Mouse (Mus musculus): ENCODE data around the gene Thsd4. TPM values are rescaled to one million over a fixed set of nuclear protein-coding genes. Genes with fewer than 3 reads are reported as not detected.
"Not testable (repeated sequence)": the region's sequence is repeated elsewhere in the genome, so short reads cannot be mapped to it uniquely, and the experiment has no call there.

Thsd4 gene
- polyA plus RNA-seq, 1 experiment from 2014 or later = 24.5 TPM

DNA sequence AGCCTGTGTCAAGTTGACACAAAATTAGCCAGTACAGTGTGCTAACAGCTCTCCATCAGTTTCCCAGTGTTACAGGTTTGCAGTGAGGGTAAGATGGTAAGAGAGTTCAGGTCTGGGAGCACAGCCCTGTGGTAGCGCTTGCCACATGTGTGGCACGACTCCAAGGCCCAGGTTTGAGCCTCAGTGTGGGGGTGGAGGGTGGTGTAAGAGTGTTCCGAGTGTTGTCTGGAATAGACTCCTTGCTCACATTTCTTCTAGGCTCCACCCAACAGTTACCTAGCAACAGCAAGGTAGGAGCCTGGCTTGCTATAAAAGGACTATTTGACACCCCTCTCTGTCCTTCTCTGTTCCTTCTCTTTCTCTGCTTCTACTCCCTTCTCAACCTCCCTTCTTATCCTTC is 557.5 kb downstream of the Thsd4 start:
- 47% methylated on average over 3 of the region's 3 CpGs for WGBS
- Histone ChIP-seq H3K27me3 (ENCODE audit: insufficient read depth, low read length) (no peaks in the 10 kb centered on the region), H3K27ac (ENCODE audit: low read length) (no peak overlapping the region), H3K4me1 (ENCODE audit: insufficient read depth, low read length) (peaks cover 4% of the 10 kb centered on the region; the same call in 1 of the 2 replicates), H3K9ac (replicated peaks; ENCODE audit: low read length) (no peak overlapping the region), H3K4me3 (ENCODE audit: low read length) (no peak overlapping the region), H3K9me3 (ENCODE audit: low read length) (no peaks in the 10 kb centered on the region), H3K36me3 (ENCODE audit: insufficient read depth, low read length) (no peaks in the 10 kb centered on the region), H3K4me2 (replicated peaks; ENCODE audit: low read depth, low read length) (no peak overlapping the region)
- ATAC-seq (ENCODE audit: low FRiP score, low TSS enrichment) = no peak

DNA sequence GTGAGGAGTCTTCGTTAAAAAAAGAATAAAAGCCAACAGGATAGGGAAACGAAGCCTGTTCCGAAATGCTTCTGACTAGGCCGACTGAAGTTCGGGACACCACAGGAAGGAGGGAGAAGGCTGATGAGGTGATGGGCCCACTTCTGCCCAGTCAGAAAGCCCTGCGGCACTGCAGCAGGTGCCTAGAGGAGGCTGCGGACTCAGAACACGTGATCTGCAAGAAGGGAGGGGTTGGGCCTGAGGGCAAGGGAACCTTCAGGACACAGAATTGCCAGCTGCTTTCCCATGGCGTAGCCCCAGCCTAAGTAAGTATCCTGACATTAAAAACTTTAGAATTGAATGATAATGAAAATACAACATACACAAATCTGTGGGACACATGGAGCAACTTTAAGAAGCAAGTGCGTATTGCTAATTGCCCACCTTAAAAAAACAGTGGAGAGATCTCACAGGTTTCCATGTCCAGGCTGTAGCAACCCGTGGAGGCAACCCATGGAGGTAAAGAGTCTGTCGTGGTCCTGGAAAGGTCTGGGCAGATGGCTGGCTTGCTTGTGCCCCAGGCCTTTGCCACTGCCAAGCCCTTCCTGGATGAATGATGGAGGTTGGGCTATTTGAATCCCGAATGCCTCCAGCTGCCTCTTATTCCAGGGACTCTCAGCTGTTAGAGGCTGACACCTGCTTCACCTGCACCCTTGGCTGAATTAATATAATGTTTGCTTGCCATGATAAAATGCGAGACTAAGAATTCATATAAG is 560.5 kb downstream of the Thsd4 start:
- Histone ChIP-seq H3K4me2 (replicated peaks; ENCODE audit: low read depth, low read length) (no peak overlapping the region), H3K4me3 (ENCODE audit: low read length) (no peak overlapping the region), H3K9ac (replicated peaks; ENCODE audit: low read length) (no peak overlapping the region), H3K4me1 (ENCODE audit: insufficient read depth, low read length) (peaks cover 4% of the 10 kb centered on the region; the same call in 1 of the 2 replicates), H3K9me3 (ENCODE audit: low read length) (no peaks in the 10 kb centered on the region), H3K27ac (ENCODE audit: low read length) (no peak overlapping the region), H3K27me3 (ENCODE audit: insufficient read depth, low read length) (no peaks in the 10 kb centered on the region), H3K36me3 (ENCODE audit: insufficient read depth, low read length) (no peaks in the 10 kb centered on the region)
- 58% methylated on average over 14 of the region's 14 CpGs for WGBS
- no peak for ATAC-seq (ENCODE audit: low FRiP score, low TSS enrichment)

- H3K4me2 ChIP-seq (replicated peaks; ENCODE audit: low read depth, low read length) = no peak within 1 kb of the TSS
- H3K27me3 ChIP-seq (ENCODE audit: insufficient read depth, low read length) = no peaks in the 10 kb centered on the region
- 85% methylated on average over 10 of the region's 10 CpGs for WGBS
- H3K36me3 ChIP-seq (ENCODE audit: insufficient read depth, low read length) = no peaks in the 10 kb centered on the region
- no peaks in the 10 kb centered on the region for H3K9me3 ChIP-seq (ENCODE audit: low read length)
- H3K4me3 ChIP-seq (ENCODE audit: low read length) = no peak within 1 kb of the TSS
- H3K4me1 ChIP-seq (ENCODE audit: insufficient read depth, low read length) = no peaks in the 10 kb centered on the region
- H3K9ac ChIP-seq (replicated peaks; ENCODE audit: low read length) = no peak within 1 kb of the TSS
- ATAC-seq (ENCODE audit: low FRiP score, low TSS enrichment) = no peak
- no peak within 1 kb of the TSS for H3K27ac ChIP-seq (ENCODE audit: low read length)
Measured at GRCm38 (mm10) chr9:59960559-59960958, 561.3 kb downstream of the Thsd4 start, which contains the start of gene Nr2e3. Nr2e3 (minus strand) TSS chr9:59960659.

GRCm38 (mm10) chr9:59959276-59959675 is 562.6 kb downstream of the Thsd4 start:
- Histone ChIP-seq H3K27me3 (ENCODE audit: insufficient read depth, low read length) (no peaks in the 10 kb centered on the region), H3K36me3 (ENCODE audit: insufficient read depth, low read length) (no peaks in the 10 kb centered on the region), H3K9ac (replicated peaks; ENCODE audit: low read length) (no peak overlapping the region), H3K4me1 (ENCODE audit: insufficient read depth, low read length) (no peaks in the 10 kb centered on the region), H3K4me3 (ENCODE audit: low read length) (no peak overlapping the region), H3K9me3 (ENCODE audit: low read length) (no peaks in the 10 kb centered on the region), H3K4me2 (replicated peaks; ENCODE audit: low read depth, low read length) (no peak overlapping the region), H3K27ac (ENCODE audit: low read length) (no peak overlapping the region)
- under 1% methylated on average over 8 of the region's 8 CpGs for WGBS
- ATAC-seq (ENCODE audit: low FRiP score, low TSS enrichment) = peak; percentile 58

DNA sequence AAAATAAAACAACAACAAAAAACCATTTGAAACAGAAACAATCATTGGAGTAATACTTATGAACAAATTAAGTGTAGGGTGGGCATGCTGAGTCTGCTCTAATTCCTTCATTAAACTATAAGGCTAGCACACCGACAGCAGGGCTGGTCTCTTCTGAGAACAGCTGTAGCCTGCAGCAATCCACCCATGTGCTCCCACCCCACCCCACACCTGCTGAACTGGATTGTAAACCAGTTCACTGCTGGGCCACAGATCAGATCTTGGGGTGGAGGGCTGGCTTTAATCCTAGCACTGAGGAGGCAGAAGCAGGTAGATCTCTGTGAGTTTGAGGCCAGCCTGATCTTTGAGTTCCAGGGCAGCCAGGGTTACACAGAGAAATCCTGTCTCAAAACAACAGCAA is 563.7 kb downstream of the Thsd4 start:
- not testable (repeated sequence) for H3K27ac ChIP-seq (ENCODE audit: low read length); H3K4me3 ChIP-seq (ENCODE audit: low read length); H3K4me1 ChIP-seq (ENCODE audit: insufficient read depth, low read length); ATAC-seq (ENCODE audit: low FRiP score, low TSS enrichment); H3K9me3 ChIP-seq (ENCODE audit: low read length); H3K36me3 ChIP-seq (ENCODE audit: insufficient read depth, low read length); H3K4me2 ChIP-seq (replicated peaks; ENCODE audit: low read depth, low read length); H3K27me3 ChIP-seq (ENCODE audit: insufficient read depth, low read length); H3K9ac ChIP-seq (replicated peaks; ENCODE audit: low read length)
- WGBS = 35% methylated on average over 1 of the region's 1 CpGs

- Histone ChIP-seq H3K36me3 (ENCODE audit: insufficient read depth, low read length) (no peaks in the 10 kb centered on the region), H3K9me3 (ENCODE audit: low read length) (no peaks in the 10 kb centered on the region), H3K4me2 (replicated peaks; ENCODE audit: low read depth, low read length) (peak overlapping the region; percentile 28; the same call in 1 of the 2 replicates), H3K4me1 (ENCODE audit: insufficient read depth, low read length) (no peaks in the 10 kb centered on the region), H3K27ac (ENCODE audit: low read length) (no peak overlapping the region), H3K4me3 (ENCODE audit: low read length) (peak overlapping the region; percentile 18), H3K27me3 (ENCODE audit: insufficient read depth, low read length) (no peaks in the 10 kb centered on the region), H3K9ac (replicated peaks; ENCODE audit: low read length) (no peak overlapping the region)
- WGBS = 42% methylated on average over 6 of the region's 6 CpGs
- no peak for ATAC-seq (ENCODE audit: low FRiP score, low TSS enrichment)
Measured at GRCm38 (mm10) chr9:59956496-59956895, 565.4 kb downstream of the Thsd4 start.

GRCm38 (mm10) chr9:59955692-59956091 is 566.2 kb downstream of the Thsd4 start:
- Histone ChIP-seq H3K27me3 (ENCODE audit: insufficient read depth, low read length) (no peaks in the 10 kb centered on the region), H3K9me3 (ENCODE audit: low read length) (no peaks in the 10 kb centered on the region), H3K4me3 (ENCODE audit: low read length) (no peak overlapping the region), H3K27ac (ENCODE audit: low read length) (no peak overlapping the region), H3K4me1 (ENCODE audit: insufficient read depth, low read length) (no peaks in the 10 kb centered on the region), H3K36me3 (ENCODE audit: insufficient read depth, low read length) (no peaks in the 10 kb centered on the region), H3K9ac (replicated peaks; ENCODE audit: low read length) (no peak overlapping the region), H3K4me2 (replicated peaks; ENCODE audit: low read depth, low read length) (no peak overlapping the region)
- 78% methylated on average over 6 of the region's 6 CpGs for WGBS
- no peak for ATAC-seq (ENCODE audit: low FRiP score, low TSS enrichment)

DNA sequence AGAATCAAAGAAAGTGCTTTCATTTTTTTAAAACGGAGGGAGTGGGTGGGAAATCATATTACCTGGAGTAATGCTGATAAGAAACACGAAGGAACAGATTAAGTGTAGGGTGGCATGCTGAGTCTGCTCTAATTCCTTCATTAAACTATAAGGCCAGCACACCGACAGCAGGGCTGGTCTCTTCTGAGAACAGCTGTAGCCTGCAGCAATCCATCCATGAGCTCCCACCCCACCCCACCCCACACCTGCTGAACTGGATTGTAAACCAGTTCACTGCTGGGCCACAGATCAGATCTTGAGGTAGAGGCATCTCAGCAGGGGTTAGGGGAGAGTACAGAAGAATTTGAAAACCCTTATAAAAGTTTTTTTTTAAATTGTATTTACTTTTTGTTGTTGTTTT is 566.6 kb downstream of the Thsd4 start:
- Histone ChIP-seq H3K9ac (replicated peaks; ENCODE audit: low read length) (no peak overlapping the region), H3K9me3 (ENCODE audit: low read length) (no peaks in the 10 kb centered on the region), H3K27me3 (ENCODE audit: insufficient read depth, low read length) (no peaks in the 10 kb centered on the region), H3K4me3 (ENCODE audit: low read length) (no peak overlapping the region), H3K36me3 (ENCODE audit: insufficient read depth, low read length) (no peaks in the 10 kb centered on the region), H3K4me1 (ENCODE audit: insufficient read depth, low read length) (no peaks in the 10 kb centered on the region), H3K4me2 (replicated peaks; ENCODE audit: low read depth, low read length) (no peak overlapping the region), H3K27ac (ENCODE audit: low read length) (no peak overlapping the region)
- WGBS = 51% methylated on average over 3 of the region's 3 CpGs
- ATAC-seq (ENCODE audit: low FRiP score, low TSS enrichment) = no peak

GRCm38 (mm10) chr9:59953556-59953955 is 568.3 kb downstream of the Thsd4 start:
- Histone ChIP-seq H3K27me3 (ENCODE audit: insufficient read depth, low read length) (no peaks in the 10 kb centered on the region), H3K4me2 (replicated peaks; ENCODE audit: low read depth, low read length) (no peak overlapping the region), H3K9ac (replicated peaks; ENCODE audit: low read length) (no peak overlapping the region), H3K36me3 (ENCODE audit: insufficient read depth, low read length) (no peaks in the 10 kb centered on the region), H3K27ac (ENCODE audit: low read length) (no peak overlapping the region), H3K9me3 (ENCODE audit: low read length) (no peaks in the 10 kb centered on the region), H3K4me3 (ENCODE audit: low read length) (no peak overlapping the region), H3K4me1 (ENCODE audit: insufficient read depth, low read length) (no peaks in the 10 kb centered on the region)
- ATAC-seq (ENCODE audit: low FRiP score, low TSS enrichment) = no peak
- 86% methylated on average over 7 of the region's 7 CpGs for WGBS

- Histone ChIP-seq H3K4me3 (ENCODE audit: low read length) (no peak overlapping the region), H3K4me1 (ENCODE audit: insufficient read depth, low read length) (no peaks in the 10 kb centered on the region), H3K36me3 (ENCODE audit: insufficient read depth, low read length) (no peaks in the 10 kb centered on the region), H3K9ac (replicated peaks; ENCODE audit: low read length) (no peak overlapping the region), H3K27me3 (ENCODE audit: insufficient read depth, low read length) (no peaks in the 10 kb centered on the region), H3K9me3 (ENCODE audit: low read length) (no peaks in the 10 kb centered on the region), H3K27ac (ENCODE audit: low read length) (no peak overlapping the region), H3K4me2 (replicated peaks; ENCODE audit: low read depth, low read length) (no peak overlapping the region)
- WGBS = 68% methylated on average over 7 of the region's 8 CpGs
- ATAC-seq (ENCODE audit: low FRiP score, low TSS enrichment) = no peak
Measured at GRCm38 (mm10) chr9:59952515-59953070, 569.3 kb downstream of the Thsd4 start.

Data from kidney, embryonic 16.5 days (tissue).